Mouse (Mus musculus) thymus, adult 2 months (tissue): Measurements from ENCODE around the gene Zfp420. TPM values are rescaled to one million over a fixed set of nuclear protein-coding genes. Genes with fewer than 3 reads are reported as not detected.

Experiments
- DNase-seq: peaks from one replicate; pipeline ENCODE4 v3.0.0; 2021
- H3K27ac ChIP-seq: fragments of 200-500 bp; 2 replicates; pipeline ENCODE4 v1.5.1; 2012; ENCODE audit warnings: low read length, control low read depth; ENCODE audit not compliant: control insufficient read depth, insufficient read depth
- H3K27me3 ChIP-seq: fragments of 200-500 bp; 2 replicates; pipeline ENCODE4 v1.6.1; 2012; ENCODE audit warnings: mild to moderate bottlenecking, low read length, moderate library complexity, mixed read lengths; ENCODE audit not compliant: control insufficient read depth, insufficient read depth
- H3K36me3 ChIP-seq: fragments of 200-500 bp; 2 replicates; pipeline ENCODE4 v1.6.1; 2012; ENCODE audit warnings: mild to moderate bottlenecking, low read length, moderate library complexity; ENCODE audit not compliant: control insufficient read depth, insufficient read depth
- H3K4me1 ChIP-seq: fragments of 200-500 bp; replicated peaks from 2 replicates; pipeline ENCODE4 v1.6.1; 2012; ENCODE audit warnings: low read length; ENCODE audit not compliant: control insufficient read depth, insufficient read depth
- H3K4me3 ChIP-seq: fragments of 200-500 bp; 2 replicates; pipeline ENCODE4 v1.5.1; 2012; ENCODE audit warnings: mild to moderate bottlenecking, low read length, control low read depth, moderate library complexity; ENCODE audit not compliant: control insufficient read depth, insufficient read depth
- CTCF ChIP-seq: fragments of 200-500 bp; IDR thresholded peaks from 2 replicates; pipeline ENCODE4 v1.5.1; 2012; ENCODE audit warnings: mild to moderate bottlenecking, control low read depth, low read length, moderate library complexity, borderline replicate concordance; ENCODE audit not compliant: control insufficient read depth, poor library complexity, insufficient read depth; ENCODE audit errors: extremely low read depth
- POLR2A ChIP-seq: fragments of 200-500 bp; IDR thresholded peaks from 2 replicates; pipeline ENCODE4 v1.6.1; 2012; ENCODE audit warnings: mild to moderate bottlenecking, low read length, control low read depth, moderate library complexity; ENCODE audit not compliant: control insufficient read depth, poor library complexity, insufficient read depth; ENCODE audit errors: extremely low read depth
- WGBS: fragments of 180-500 bp; shearing (Covaris S2); methylation state at CpG from one replicate; pipeline ENCODE4 v1.1.7; 2018; 5-methylcytosine and 5-hydroxymethylcytosine counted together
- polyA plus RNA-seq: library from polyadenylated mRNA; depleted of rRNA; stranded (reverse); fragments of >200 nt; gene quantifications from 2 replicates; pipeline ENCODE4 v1.2.3, GENCODE M21; 2012; rRNA removed

Gene Zfp420
- polyA plus RNA-seq, 1 experiment = 1.5 TPM

GRCm38 (mm10) chr7:29921439-29922093 lies 61.8 kb downstream of the Zfp420 start:
- WGBS = 88% methylated on average over 6 of the region's 6 CpGs
- no peak for DNase-seq

DNA sequence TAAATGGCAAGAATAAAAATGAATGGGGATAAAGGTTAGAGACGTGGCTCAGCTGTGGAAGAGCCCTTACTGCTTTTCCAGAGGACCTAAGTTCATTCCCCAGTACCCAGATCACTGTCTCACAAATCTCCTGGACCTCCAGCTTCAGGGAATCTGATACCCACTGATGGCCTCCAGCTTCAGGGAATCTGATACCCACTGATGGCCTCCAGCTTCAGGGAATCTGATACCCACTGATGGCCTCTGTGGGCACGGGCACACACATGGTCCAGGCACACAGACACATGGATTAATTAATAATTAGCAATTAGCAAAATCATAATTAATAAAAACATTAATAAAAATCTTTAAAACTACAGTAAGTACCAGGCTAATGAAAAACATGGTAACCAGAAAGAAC lies 63.0 kb downstream of the Zfp420 start:
- no peaks in the 10 kb centered on the region for H3K4me1 ChIP-seq
- DNase-seq = no peak
- 74% methylated on average over 2 of the region's 2 CpGs for WGBS

More at GRCm38 (mm10) chr7:29921439-29922093, 61.8 kb downstream of the Zfp420 start:
- TF ChIP-seq CTCF (no peak), POLR2A (no peak)
- Histone ChIP-seq H3K36me3 (no peaks in the 10 kb centered on the region), H3K27ac (no peak overlapping the region), H3K4me1 (no peaks in the 10 kb centered on the region), H3K27me3 (no peaks in the 10 kb centered on the region), H3K4me3 (no peak overlapping the region)

More for the DNA sequence above, 63.0 kb downstream of the Zfp420 start:
- Histone ChIP-seq H3K27me3 (no peaks in the 10 kb centered on the region), H3K4me3 (no peak overlapping the region), H3K36me3 (no peaks in the 10 kb centered on the region), H3K27ac (no peak overlapping the region)
- TF ChIP-seq CTCF (no peak), POLR2A (no peak)

Other genes with a start within 250 kb of the Zfp420 start
- 0.13 TPM in 1 of 2 replicates, not detected in the other for gene Catsperg2, start 132.9 kb upstream of the Zfp420 start, polyA plus RNA-seq
- 8.6 and 9.0 TPM in 2 replicates for gene Zfp84, start 91.4 kb upstream of the Zfp420 start, polyA plus RNA-seq
- 1.3 and 1.6 TPM in 2 replicates for gene Zfp30, start 76.0 kb upstream of the Zfp420 start, polyA plus RNA-seq
- gene Zfp790, start 43.9 kb upstream of the Zfp420 start, polyA plus RNA-seq = 3.4 and 3.5 TPM in 2 replicates
- gene Zfp940, start 6.3 kb upstream of the Zfp420 start, polyA plus RNA-seq = 0.89 and 1.0 TPM in 2 replicates
- gene Zfp27, start 46.6 kb downstream of the Zfp420 start, polyA plus RNA-seq = 2.5 and 3.5 TPM in 2 replicates
- 0.36 and 0.63 TPM in 2 replicates for gene Zfp383, start 48.2 kb downstream of the Zfp420 start, polyA plus RNA-seq
- 11.8 and 12.3 TPM in 2 replicates for gene Zfp74, start 94.1 kb downstream of the Zfp420 start, polyA plus RNA-seq
- 4.4 and 4.6 TPM in 2 replicates for gene Zfp568, start 124.0 kb downstream of the Zfp420 start, polyA plus RNA-seq
- gene Zfp14, start 191.4 kb downstream of the Zfp420 start, polyA plus RNA-seq = 2.2 and 3.3 TPM in 2 replicates
- 1.5 and 1.7 TPM in 2 replicates for gene Zfp82, start 212.9 kb downstream of the Zfp420 start, polyA plus RNA-seq
- gene Gm26920, start 230.4 kb downstream of the Zfp420 start, polyA plus RNA-seq = not detected in 2 replicates
- 4.4 and 6.8 TPM in 2 replicates for gene Zfp566, start 230.5 kb downstream of the Zfp420 start, polyA plus RNA-seq
- 30.6 and 36.4 TPM in 2 replicates for gene Zfp260, start 234.8 kb downstream of the Zfp420 start, polyA plus RNA-seq